Mouse (Mus musculus) T-helper 1 cell (primary cell): Measurements from ENCODE around the gene Tdpoz5.
"Not testable (repeated sequence)": the region's sequence is repeated elsewhere in the genome, so short reads cannot be mapped to it uniquely, and the experiment has no call there.

Experiments
- in situ Hi-C: fragments of 300-600 bp; cut with MboI, MseI; formaldehyde crosslinking; loops from one replicate; pipeline ENCODE4 v1.15.1; 2025; ENCODE audit warnings: high pct_unique_total_duplicates

Gene Tdpoz5

DNA sequence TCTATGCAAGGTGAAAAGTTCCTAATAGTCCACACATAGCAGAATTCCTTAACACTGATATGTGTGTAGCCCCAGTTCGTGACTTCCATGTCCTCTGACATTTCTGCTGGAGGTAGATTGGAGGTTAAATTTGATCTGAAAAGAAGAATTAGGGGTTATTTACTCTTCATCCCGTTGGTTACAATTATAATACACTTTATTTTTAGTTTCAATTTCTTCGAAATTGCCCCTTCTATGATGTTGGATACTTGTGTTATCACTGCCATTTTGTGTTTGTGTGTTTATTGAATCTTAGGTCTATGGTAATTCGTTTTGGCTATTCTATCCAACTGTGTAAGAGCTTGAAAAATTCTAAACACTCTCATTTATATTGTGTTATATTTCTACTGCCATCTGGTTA, at the start of gene Tdpoz5:
Gene Tdpoz5, minus strand, starts transcription at position 101 of the 400 bp plus-strand sequence.
- in situ Hi-C loops = not testable (repeated sequence)

DNA sequence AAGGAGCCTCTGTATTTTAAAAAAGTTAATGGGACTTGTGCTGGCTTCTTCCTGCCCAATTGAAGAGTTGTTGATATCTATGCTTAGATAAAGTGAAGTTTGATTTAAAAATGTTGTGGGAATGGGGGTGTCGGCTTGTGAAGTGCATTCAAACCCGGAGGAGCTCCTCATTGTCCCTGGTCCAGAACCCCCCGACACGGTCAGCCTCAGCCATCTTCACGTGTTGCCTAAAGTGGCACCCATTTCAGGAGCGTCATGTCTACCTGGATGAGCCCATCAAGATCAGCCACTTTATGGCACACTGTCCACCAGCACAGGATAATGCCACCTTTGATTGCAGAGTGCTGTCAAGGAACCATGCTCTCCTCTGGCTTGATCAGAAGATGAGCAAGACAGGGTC, 7.8 kb upstream of the Tdpoz5 start:
- in situ Hi-C loops = loop anchor here (5.0 kb wide), 1 partner anchor 108 kb away; no protein-coding TSS in a partner anchor

DNA sequence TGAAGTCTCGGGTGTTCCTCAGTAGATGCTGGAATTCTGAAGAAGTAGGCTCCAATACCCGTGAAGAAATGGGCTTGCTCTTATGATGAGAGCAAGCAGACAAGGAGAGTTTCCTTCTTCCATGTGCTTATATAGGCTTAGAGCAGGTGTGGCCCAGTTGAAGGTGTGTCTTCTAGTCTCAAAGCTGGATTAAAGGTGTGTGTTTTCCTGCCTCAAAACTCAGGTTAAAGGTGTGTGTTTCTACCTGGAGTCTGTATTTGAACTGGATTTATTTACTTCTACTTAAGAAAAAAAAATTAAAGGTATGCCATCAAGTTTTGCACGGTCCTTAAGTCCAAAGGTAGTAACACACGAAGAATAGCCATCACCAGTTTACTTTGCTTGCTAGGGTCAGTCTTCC, 17.7 kb downstream of the Tdpoz5 start, which contains the start of gene Gm9117:
Gene Gm9117, minus strand, starts transcription at position 101 of the 400 bp plus-strand sequence.
- in situ Hi-C loops = not testable (repeated sequence)

DNA sequence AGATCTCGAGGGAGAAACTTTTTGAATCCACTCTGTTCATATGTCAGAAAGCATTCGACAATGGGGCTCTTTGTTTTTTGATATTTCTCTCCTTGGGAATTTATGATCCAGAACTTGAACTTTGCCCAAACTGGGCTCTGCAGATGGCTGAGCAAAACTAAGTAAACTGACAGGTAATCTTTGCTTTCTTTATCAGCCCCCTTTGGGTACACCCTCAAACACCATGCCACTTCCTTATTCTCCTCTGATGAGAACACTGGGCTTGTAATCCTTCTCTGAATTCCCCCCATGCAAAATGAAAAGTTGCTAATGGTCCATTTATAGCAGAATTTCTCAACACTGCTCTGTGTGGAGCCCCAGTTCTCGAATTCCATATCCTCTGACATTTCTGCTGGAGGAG, 22.7 kb downstream of the Tdpoz5 start:
- in situ Hi-C loops = not testable (repeated sequence)
